Mouse (Mus musculus) mesoderm, embryonic 11.5 days (tissue): ENCODE results near the gene Psmb9.

Source experiments
- DNase-seq: peaks from one replicate; pipeline ENCODE4 v3.0.0-alpha.2; 2012; ENCODE audit warnings: low read depth, low spot score

The Psmb9 gene

DNA sequence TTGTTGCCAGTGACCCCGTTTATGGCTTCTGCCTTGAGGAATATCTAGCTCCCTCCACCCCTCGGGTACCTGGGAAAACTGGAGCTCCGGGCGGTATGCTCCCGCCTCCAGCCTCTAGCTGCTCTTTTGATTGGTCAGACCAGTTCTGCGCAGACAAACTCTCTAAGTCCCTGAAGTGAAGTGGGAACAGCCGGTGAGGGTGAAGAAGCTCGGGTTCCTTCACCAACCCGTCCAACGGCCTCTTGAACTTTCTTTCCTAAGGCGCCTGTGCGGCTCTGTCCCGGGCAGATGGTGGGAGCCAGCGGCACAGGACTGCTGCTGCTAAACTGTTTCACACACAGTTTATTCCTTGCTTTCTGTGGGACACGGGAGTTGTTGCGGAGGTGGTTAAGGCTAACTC, 48.1 kb downstream of the Psmb9 start:
- peak; percentile 54 for DNase-seq

DNA sequence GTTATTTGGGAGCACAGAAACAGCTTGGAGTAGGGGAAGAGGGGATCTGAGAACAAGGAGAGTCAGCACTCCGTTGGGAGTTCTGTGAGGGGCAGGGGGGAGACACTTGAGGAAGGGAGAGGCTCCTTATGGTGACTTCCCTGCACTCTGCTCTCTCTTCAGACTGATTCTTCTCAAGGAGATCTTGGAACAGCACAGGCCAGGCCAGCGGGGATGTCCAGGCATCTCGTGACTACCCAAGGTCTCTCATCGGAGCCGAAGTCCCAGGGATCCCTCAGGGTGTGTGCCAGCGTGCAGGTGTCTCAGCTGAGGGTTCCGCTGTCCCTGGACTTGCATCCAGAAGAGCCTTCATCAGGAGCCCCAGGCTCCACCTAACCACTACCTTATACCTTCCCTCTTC, 48.9 kb downstream of the Psmb9 start:
- DNase-seq, result no peak

DNA sequence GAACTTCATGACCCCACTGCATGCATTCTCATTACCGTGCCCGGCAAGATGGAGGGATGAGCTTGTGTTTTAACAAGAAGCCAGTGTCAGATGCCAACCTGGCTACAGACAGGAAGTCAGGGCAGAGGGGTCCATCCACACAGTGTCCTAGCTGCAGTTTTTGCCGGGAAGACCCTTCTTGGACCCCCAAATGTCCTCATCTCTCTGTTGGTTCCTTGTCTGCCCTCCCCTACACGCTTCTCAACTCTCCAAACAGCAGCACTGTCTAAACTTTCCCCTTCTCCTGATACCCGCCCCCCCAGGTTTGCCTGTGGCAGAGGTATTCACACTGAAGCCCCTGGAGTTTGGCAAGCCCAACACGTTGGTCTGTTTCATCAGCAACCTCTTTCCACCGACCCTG, 50.0 kb downstream of the Psmb9 start:
- DNase-seq, result no peak

DNA sequence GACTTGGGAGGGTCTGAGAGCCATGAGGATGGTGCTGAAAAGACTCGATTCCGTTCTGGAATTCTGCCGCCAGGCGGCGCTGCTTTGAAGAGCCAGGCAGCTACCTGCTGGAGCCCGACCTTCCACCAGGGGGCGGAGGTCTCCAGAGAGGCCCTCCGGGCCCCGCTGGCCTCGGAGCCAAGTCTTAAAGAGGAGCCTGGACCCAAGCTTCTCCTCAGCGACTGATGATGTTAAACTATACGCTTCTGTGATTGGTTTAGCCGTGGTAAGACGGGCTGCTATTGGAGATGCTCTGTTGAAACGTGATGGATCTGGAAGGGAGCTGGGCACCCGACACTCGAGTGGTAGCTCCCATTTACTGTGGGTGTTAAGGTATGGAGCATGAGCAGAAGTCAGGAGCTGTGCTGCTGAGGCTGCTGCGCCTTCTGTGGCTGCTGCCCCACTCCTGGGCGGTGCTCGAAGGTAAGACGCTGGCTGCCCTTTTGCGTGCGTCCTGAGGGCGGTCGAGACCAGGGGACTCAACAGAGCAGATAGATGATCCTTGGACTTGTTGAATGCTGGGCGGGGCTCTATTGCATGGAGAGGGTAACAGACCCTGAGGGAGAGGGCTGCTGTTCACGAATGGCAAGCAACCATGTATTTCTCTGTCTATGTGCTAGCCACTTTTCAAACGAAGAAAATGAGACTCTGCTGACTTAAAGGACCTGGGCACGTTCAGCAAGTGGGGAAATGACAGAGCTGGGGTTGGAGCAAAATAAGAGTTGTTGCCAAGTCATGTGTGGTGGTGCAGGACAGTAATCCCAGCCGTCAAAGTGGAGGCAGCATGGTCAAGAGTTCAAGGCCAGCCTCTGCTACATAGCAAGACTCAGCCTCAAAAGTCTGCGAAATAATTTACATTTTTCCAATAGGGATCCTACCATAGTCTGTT, 52.0 kb downstream of the Psmb9 start:
- peak; percentile 100 for DNase-seq

DNA sequence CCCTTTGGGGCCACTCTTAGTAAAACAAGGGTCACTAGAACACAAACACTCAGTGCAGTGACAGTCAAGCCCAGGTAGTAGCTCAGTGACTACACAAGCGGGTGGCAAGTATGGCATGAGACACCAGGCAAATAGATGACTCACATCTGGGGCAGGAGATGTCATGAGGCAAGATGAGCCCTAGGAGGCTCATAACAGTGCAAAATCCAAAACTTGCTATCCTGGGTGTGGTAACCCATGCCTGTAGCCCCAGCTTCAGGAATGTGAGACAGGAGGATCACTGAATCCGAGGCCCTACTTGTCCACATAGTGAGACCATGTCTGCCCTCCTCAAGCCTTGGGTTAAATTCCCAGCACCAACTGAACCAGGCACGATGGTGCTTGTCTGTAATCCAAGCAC, 53.1 kb downstream of the Psmb9 start:
- no peak for DNase-seq

DNA sequence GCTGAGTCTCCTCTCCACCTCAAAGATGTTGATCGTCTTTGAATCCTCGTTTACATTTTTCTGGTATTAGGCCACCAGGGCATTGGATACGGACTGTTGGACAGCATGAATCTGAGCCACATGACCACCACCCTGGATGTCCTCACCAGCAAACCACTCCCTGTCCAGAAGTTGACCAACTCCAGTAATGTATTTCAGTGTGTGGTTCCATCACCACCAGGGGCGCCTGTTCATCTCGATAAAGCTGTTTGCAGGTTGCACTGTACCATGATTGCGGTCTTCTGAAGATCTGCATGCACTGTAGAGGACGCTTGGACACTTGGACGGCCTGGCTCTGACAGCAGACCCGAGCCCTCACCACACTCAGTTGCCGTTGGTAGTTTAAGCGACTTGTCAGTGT, 54.3 kb downstream of the Psmb9 start:
- no peak for DNase-seq
